Mouse (Mus musculus): Measurements from ENCODE around the gene Prkce. TPM values are rescaled to one million over a fixed set of nuclear protein-coding genes. Genes with fewer than 3 reads are reported as not detected.

The Prkce gene
- total RNA-seq, 1 experiment from 2014 or later, result 32.1 TPM

GRCm38 (mm10) chr17:86170164-86170958, 2.8 kb downstream of the Prkce start:
- no peak for ATAC-seq (ENCODE audit: extremely low read depth, insufficient number of reproducible peaks, low FRiP score, poor library complexity, severe bottlenecking)

GRCm38 (mm10) chr17:86175516-86175915, 7.9 kb downstream of the Prkce start:
- ATAC-seq (ENCODE audit: extremely low read depth, insufficient number of reproducible peaks, low FRiP score, poor library complexity, severe bottlenecking), result no peak

GRCm38 (mm10) chr17:86176722-86177121, 9.1 kb downstream of the Prkce start:
- no peak for ATAC-seq (ENCODE audit: extremely low read depth, insufficient number of reproducible peaks, low FRiP score, poor library complexity, severe bottlenecking)

- ATAC-seq (ENCODE audit: extremely low read depth, insufficient number of reproducible peaks, low FRiP score, poor library complexity, severe bottlenecking), result no peak
Measured at GRCm38 (mm10) chr17:86183788-86184187, 16.2 kb downstream of the Prkce start.

GRCm38 (mm10) chr17:86184552-86185209, 17.1 kb downstream of the Prkce start:
- ATAC-seq (ENCODE audit: extremely low read depth, insufficient number of reproducible peaks, low FRiP score, poor library complexity, severe bottlenecking), result no peak

- no peak for ATAC-seq (ENCODE audit: extremely low read depth, insufficient number of reproducible peaks, low FRiP score, poor library complexity, severe bottlenecking)
Measured at GRCm38 (mm10) chr17:86185584-86185983, 18.0 kb downstream of the Prkce start.

- ATAC-seq (ENCODE audit: extremely low read depth, insufficient number of reproducible peaks, low FRiP score, poor library complexity, severe bottlenecking), result peak; percentile 84
Measured at GRCm38 (mm10) chr17:86187777-86188176, 20.2 kb downstream of the Prkce start.

- no peak for ATAC-seq (ENCODE audit: extremely low read depth, insufficient number of reproducible peaks, low FRiP score, poor library complexity, severe bottlenecking)
Measured at GRCm38 (mm10) chr17:86193979-86194378, 26.4 kb downstream of the Prkce start.

- ATAC-seq (ENCODE audit: extremely low read depth, insufficient number of reproducible peaks, low FRiP score, poor library complexity, severe bottlenecking), result no peak
Measured at GRCm38 (mm10) chr17:86194921-86195320, 27.3 kb downstream of the Prkce start.

GRCm38 (mm10) chr17:86198496-86199465, 31.2 kb downstream of the Prkce start:
- no peak for ATAC-seq (ENCODE audit: extremely low read depth, insufficient number of reproducible peaks, low FRiP score, poor library complexity, severe bottlenecking)

- ATAC-seq (ENCODE audit: extremely low read depth, insufficient number of reproducible peaks, low FRiP score, poor library complexity, severe bottlenecking), result no peak
Measured at GRCm38 (mm10) chr17:86201981-86202380, 34.4 kb downstream of the Prkce start.

GRCm38 (mm10) chr17:86202972-86203371, 35.4 kb downstream of the Prkce start:
- ATAC-seq (ENCODE audit: extremely low read depth, insufficient number of reproducible peaks, low FRiP score, poor library complexity, severe bottlenecking), result no peak

GRCm38 (mm10) chr17:86203531-86204450, 36.2 kb downstream of the Prkce start:
- no peak for ATAC-seq (ENCODE audit: extremely low read depth, insufficient number of reproducible peaks, low FRiP score, poor library complexity, severe bottlenecking)

- no peak for ATAC-seq (ENCODE audit: extremely low read depth, insufficient number of reproducible peaks, low FRiP score, poor library complexity, severe bottlenecking)
Measured at GRCm38 (mm10) chr17:86206289-86206688, 38.7 kb downstream of the Prkce start.

- no peak for ATAC-seq (ENCODE audit: extremely low read depth, insufficient number of reproducible peaks, low FRiP score, poor library complexity, severe bottlenecking)
Measured at GRCm38 (mm10) chr17:86208057-86208820, 40.7 kb downstream of the Prkce start.

GRCm38 (mm10) chr17:86208821-86209186, 41.2 kb downstream of the Prkce start:
- ATAC-seq (ENCODE audit: extremely low read depth, insufficient number of reproducible peaks, low FRiP score, poor library complexity, severe bottlenecking), result no peak

GRCm38 (mm10) chr17:86209680-86210251, 42.2 kb downstream of the Prkce start:
- ATAC-seq (ENCODE audit: extremely low read depth, insufficient number of reproducible peaks, low FRiP score, poor library complexity, severe bottlenecking), result no peak
